Mouse (Mus musculus) intestine, embryonic 16.5 days (tissue): ENCODE data around the gene Gm11627. TPM values are rescaled to one million over a fixed set of nuclear protein-coding genes. Genes with fewer than 3 reads are reported as not detected.
A peak's percentile ranks its signal among the peaks of the same experiment; 100 is the strongest.

Source experiments
- ATAC-seq: fragments of 200-750 bp; cut with Nextera tagmentation; 2 replicates; pipeline ENCODE4 v1.8.0; 2017; ENCODE audit warnings: moderate TSS enrichment, moderate library complexity
- H3K27ac ChIP-seq: fragments of 300-500 bp; sonication (generic); 2 replicates; pipeline ENCODE4 v1.5.1; 2014; ENCODE audit warnings: mild to moderate bottlenecking, low read length
- H3K27me3 ChIP-seq: fragments of 300-500 bp; sonication (generic); replicated peaks from 2 replicates; pipeline ENCODE4 v1.6.1; 2014; ENCODE audit warnings: low read length, control low read depth, mixed read lengths; ENCODE audit not compliant: control insufficient read depth, insufficient read depth
- H3K36me3 ChIP-seq: fragments of 300-500 bp; sonication (generic); 2 replicates; pipeline ENCODE4 v1.6.1; 2014; ENCODE audit warnings: low read length, control low read depth; ENCODE audit not compliant: control insufficient read depth, insufficient read depth
- H3K4me1 ChIP-seq: fragments of 300-500 bp; sonication (generic); 2 replicates; pipeline ENCODE4 v1.6.1; 2014; ENCODE audit warnings: low read length, control low read depth, mixed read lengths; ENCODE audit not compliant: control insufficient read depth, insufficient read depth
- H3K4me2 ChIP-seq: fragments of 300-500 bp; sonication (generic); 2 replicates; pipeline ENCODE4 v1.6.1; 2014; ENCODE audit warnings: low read depth, low read length, control low read depth
- H3K4me3 ChIP-seq: fragments of 300-500 bp; sonication (generic); 2 replicates; pipeline ENCODE4 v1.5.1; 2014; ENCODE audit warnings: mild to moderate bottlenecking, low read length
- H3K9ac ChIP-seq: fragments of 300-500 bp; sonication (generic); 2 replicates; pipeline ENCODE4 v1.6.1; 2014; ENCODE audit warnings: low read depth, low read length
- H3K9me3 ChIP-seq: fragments of 300-500 bp; sonication (generic); 2 replicates; pipeline ENCODE4 v1.6.1; 2016; ENCODE audit warnings: low read length, control low read depth; ENCODE audit not compliant: control insufficient read depth
- WGBS: fragments of 180-500 bp; shearing (Covaris S2); extraction: QIAGEN DNeasy Blood & Tissue Kit; methylation state at CpG from one replicate; pipeline ENCODE4 v1.1.7; 2014; 5-methylcytosine and 5-hydroxymethylcytosine counted together
- polyA plus RNA-seq: library from polyadenylated mRNA; unstranded; fragments of >200 nt; fragmentation: Nextera tagmentation; extraction: Ambion mirVana; gene quantifications from 2 replicates; pipeline ENCODE4 v1.2.1, GENCODE M21; 2015

Gene Gm11627
- polyA plus RNA-seq: 14.9 and 15.8 TPM in 2 replicates

GRCm38 (mm10) chr11:102579165-102580033, at the start of gene Gm11627:
Gene Gm11627, minus strand, starts transcription at chr11:102579461.
- peak; percentile 71 for ATAC-seq
- Histone ChIP-seq H3K9me3 (no peaks in the 10 kb centered on the region), H3K4me1 (peaks cover 23% of the 10 kb centered on the region), H3K4me3 (peak within 1 kb of the TSS; percentile 39), H3K27ac (peak within 1 kb of the TSS; percentile 88), H3K27me3 (no peaks in the 10 kb centered on the region), H3K9ac (peak within 1 kb of the TSS; percentile 71), H3K36me3 (no peaks in the 10 kb centered on the region), H3K4me2 (peak within 1 kb of the TSS; percentile 57)
- WGBS: 19% methylated on average over 23 of the region's 23 CpGs

- Histone ChIP-seq H3K9me3 (no peaks in the 10 kb centered on the region), H3K27ac (no peak overlapping the region), H3K4me3 (no peak overlapping the region), H3K36me3 (no peaks in the 10 kb centered on the region), H3K4me2 (no peak overlapping the region), H3K9ac (no peak overlapping the region), H3K27me3 (no peaks in the 10 kb centered on the region), H3K4me1 (peaks cover 44% of the 10 kb centered on the region)
- WGBS: 68% methylated on average over 9 of the region's 9 CpGs
- no peak for ATAC-seq
These were observed 49.3 kb upstream of the Gm11627 start for GRCm38 (mm10) chr11:102628529-102628928.

- H3K4me2 ChIP-seq: no peak overlapping the region
- H3K9me3 ChIP-seq: no peaks in the 10 kb centered on the region
- H3K9ac ChIP-seq: no peak overlapping the region
- H3K4me1 ChIP-seq: peaks cover 34% of the 10 kb centered on the region
- no peak overlapping the region for H3K27ac ChIP-seq
- H3K27me3 ChIP-seq: no peaks in the 10 kb centered on the region
- H3K4me3 ChIP-seq: no peak overlapping the region
- 84% methylated on average over 9 of the region's 9 CpGs for WGBS
- ATAC-seq: no peak
- H3K36me3 ChIP-seq: no peaks in the 10 kb centered on the region
These were observed 48.1 kb upstream of the Gm11627 start for GRCm38 (mm10) chr11:102627171-102627931.

- peak overlapping the region; percentile 52; the same call in 1 of the 2 replicates for H3K9ac ChIP-seq
- peaks cover 21% of the 10 kb centered on the region for H3K4me1 ChIP-seq
- H3K27me3 ChIP-seq: no peaks in the 10 kb centered on the region
- WGBS: 43% methylated on average over 14 of the region's 14 CpGs
- H3K9me3 ChIP-seq: no peaks in the 10 kb centered on the region
- ATAC-seq: peak; percentile 41; the same call in 1 of the 2 replicates
- no peaks in the 10 kb centered on the region for H3K36me3 ChIP-seq
- no peak overlapping the region for H3K4me3 ChIP-seq
- H3K27ac ChIP-seq: peak overlapping the region; percentile 81
- H3K4me2 ChIP-seq: peak overlapping the region; percentile 48; the same call in 1 of the 2 replicates
These were observed 45.7 kb upstream of the Gm11627 start for GRCm38 (mm10) chr11:102624888-102625407.

- 7% methylated on average over 17 of the region's 17 CpGs for WGBS
- peaks cover 21% of the 10 kb centered on the region for H3K4me1 ChIP-seq
- no peaks in the 10 kb centered on the region for H3K27me3 ChIP-seq
- peak; percentile 91 for ATAC-seq
- H3K9me3 ChIP-seq: peaks cover 3% of the 10 kb centered on the region; the same call in 1 of the 2 replicates
- H3K36me3 ChIP-seq: no peaks in the 10 kb centered on the region
- peak overlapping the region; percentile 48 for H3K4me2 ChIP-seq
- peak overlapping the region; percentile 52 for H3K9ac ChIP-seq
- H3K4me3 ChIP-seq: peak overlapping the region; percentile 25
- peak overlapping the region; percentile 81 for H3K27ac ChIP-seq
These were observed 44.9 kb upstream of the Gm11627 start for GRCm38 (mm10) chr11:102623876-102624789.

- no peak overlapping the region for H3K4me3 ChIP-seq
- H3K36me3 ChIP-seq: 0 out of 2 replicates have a peak, but pooled peaks cover 2% of the 10 kb centered on the region
- no peaks in the 10 kb centered on the region for H3K27me3 ChIP-seq
- H3K4me2 ChIP-seq: no peak overlapping the region
- WGBS: 68% methylated on average over 2 of the region's 2 CpGs
- no peak overlapping the region for H3K27ac ChIP-seq
- peaks cover 11% of the 10 kb centered on the region for H3K4me1 ChIP-seq
- H3K9me3 ChIP-seq: peaks cover 3% of the 10 kb centered on the region; the same call in 1 of the 2 replicates
- no peak for ATAC-seq
- no peak overlapping the region for H3K9ac ChIP-seq
These were observed 40.2 kb upstream of the Gm11627 start for GRCm38 (mm10) chr11:102619449-102619848.

- H3K9ac ChIP-seq: 0 out of 2 replicates have a peak overlapping the region, but pooled peaks have one; percentile 53
- H3K4me2 ChIP-seq: 0 out of 2 replicates have a peak overlapping the region, but pooled peaks have one; percentile 12
- H3K9me3 ChIP-seq: no peaks in the 10 kb centered on the region
- no peaks in the 10 kb centered on the region for H3K36me3 ChIP-seq
- WGBS: 19% methylated on average over 6 of the region's 6 CpGs
- peaks cover 17% of the 10 kb centered on the region for H3K4me1 ChIP-seq
- peaks cover under 1% of the 10 kb centered on the region; the same call in 1 of the 2 replicates for H3K27me3 ChIP-seq
- ATAC-seq: no peak
- no peak overlapping the region for H3K4me3 ChIP-seq
- H3K27ac ChIP-seq: peak overlapping the region; percentile 68; the same call in 1 of the 2 replicates
These were observed 32.0 kb upstream of the Gm11627 start for GRCm38 (mm10) chr11:102611317-102611705.

GRCm38 (mm10) chr11:102610675-102611316, 31.5 kb upstream of the Gm11627 start:
- no peaks in the 10 kb centered on the region for H3K36me3 ChIP-seq
- peak overlapping the region; percentile 68; the same call in 1 of the 2 replicates for H3K27ac ChIP-seq
- peaks cover 17% of the 10 kb centered on the region for H3K4me1 ChIP-seq
- no peaks in the 10 kb centered on the region for H3K9me3 ChIP-seq
- 35% methylated on average over 9 of the region's 9 CpGs for WGBS
- H3K4me3 ChIP-seq: no peak overlapping the region
- ATAC-seq: no peak
- peak overlapping the region; percentile 53; the same call in 1 of the 2 replicates for H3K9ac ChIP-seq
- H3K27me3 ChIP-seq: peaks cover 5% of the 10 kb centered on the region
- 0 out of 2 replicates have a peak overlapping the region, but pooled peaks have one; percentile 12 for H3K4me2 ChIP-seq
